Mouse (Mus musculus) brown adipose tissue, adult 24 weeks (tissue): ENCODE results near the gene Afg3l1. TPM values are rescaled to one million over a fixed set of nuclear protein-coding genes. Genes with fewer than 3 reads are reported as not detected.
A peak's percentile ranks its signal among the peaks of the same experiment; 100 is the strongest.
"Not testable (repeated sequence)": the region's sequence is repeated elsewhere in the genome, so short reads cannot be mapped to it uniquely, and the experiment has no call there.

Experiments used
- H3K27ac ChIP-seq: fragments of 200-500 bp; replicated peaks from 2 replicates; pipeline ENCODE4 v1.5.1; 2012; ENCODE audit warnings: low read depth, mild to moderate bottlenecking, low read length
- H3K4me1 ChIP-seq: fragments of 200-500 bp; 2 replicates; pipeline ENCODE4 v1.6.1; 2012; ENCODE audit warnings: low read length, mixed read lengths; ENCODE audit not compliant: control insufficient read depth, insufficient read depth, insufficient read length
- H3K4me3 ChIP-seq: fragments of 200-500 bp; 2 replicates; pipeline ENCODE4 v1.5.1; 2012; ENCODE audit warnings: low read depth, mild to moderate bottlenecking, low read length, moderate library complexity; ENCODE audit not compliant: insufficient read depth
- polyA plus RNA-seq: library from polyadenylated mRNA; stranded (reverse); fragments of >200 nt; gene quantifications from 2 replicates; pipeline ENCODE4 v1.2.4, GENCODE M21; 2012; ENCODE audit not compliant: missing spikeins, insufficient read depth, insufficient read length

Gene Afg3l1
- polyA plus RNA-seq, 1 experiment: 32.8 TPM

GRCm38 (mm10) chr8:123446799-123447198, 30.9 kb upstream of the Afg3l1 start:
- Histone ChIP-seq H3K4me1 (peaks cover 5% of the 10 kb centered on the region; the same call in 1 of the 2 replicates), H3K27ac (no peak overlapping the region), H3K4me3 (no peak overlapping the region)

DNA sequence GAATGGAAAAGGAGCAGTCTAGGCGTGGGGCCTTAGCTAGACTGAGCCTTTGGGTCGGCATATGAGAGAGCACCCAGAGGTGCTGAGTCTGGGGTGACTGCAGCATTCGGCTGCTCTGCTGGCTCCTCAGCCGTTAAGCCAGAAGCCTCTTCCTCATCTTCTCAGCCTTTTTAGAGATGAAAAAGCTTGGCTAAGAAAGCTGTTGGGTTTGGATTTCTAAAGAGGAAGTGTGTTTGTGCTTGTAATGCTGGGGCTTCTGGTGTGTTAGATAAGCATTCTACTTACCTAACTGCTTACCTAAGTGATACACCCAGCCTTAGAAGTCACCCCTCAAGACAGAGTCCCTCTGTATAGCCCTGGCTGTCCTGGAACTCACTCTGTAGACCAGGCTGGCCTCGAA, 26.9 kb upstream of the Afg3l1 start:
- no peaks in the 10 kb centered on the region for H3K4me1 ChIP-seq
- no peak overlapping the region for H3K4me3 ChIP-seq
- no peak overlapping the region for H3K27ac ChIP-seq

DNA sequence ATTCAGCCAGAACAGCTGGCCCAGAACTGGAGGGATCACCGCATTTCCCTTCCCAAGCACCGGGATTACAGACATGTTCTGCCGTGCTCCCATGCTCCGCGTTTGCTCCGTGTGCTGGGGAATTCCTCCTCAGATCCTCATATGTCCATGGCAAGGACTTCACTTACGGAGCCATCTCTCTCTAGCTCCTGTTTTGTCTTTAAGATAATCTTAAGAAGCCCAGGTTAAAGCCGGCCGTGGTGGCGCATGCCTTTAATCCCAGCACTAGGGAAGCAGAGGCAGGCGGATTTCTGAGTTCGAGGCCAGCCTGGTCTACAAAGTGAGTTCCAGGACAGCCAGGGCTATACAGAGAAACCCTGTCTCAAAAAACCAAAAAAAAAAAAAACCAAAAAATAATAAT, 26.0 kb upstream of the Afg3l1 start:
- H3K4me1 ChIP-seq, H3K27ac ChIP-seq, H3K4me3 ChIP-seq: not testable (repeated sequence)

GRCm38 (mm10) chr8:123452149-123452548, 25.6 kb upstream of the Afg3l1 start:
- H3K4me1 ChIP-seq: no peaks in the 10 kb centered on the region
- no peak overlapping the region for H3K27ac ChIP-seq
- no peak overlapping the region for H3K4me3 ChIP-seq

DNA sequence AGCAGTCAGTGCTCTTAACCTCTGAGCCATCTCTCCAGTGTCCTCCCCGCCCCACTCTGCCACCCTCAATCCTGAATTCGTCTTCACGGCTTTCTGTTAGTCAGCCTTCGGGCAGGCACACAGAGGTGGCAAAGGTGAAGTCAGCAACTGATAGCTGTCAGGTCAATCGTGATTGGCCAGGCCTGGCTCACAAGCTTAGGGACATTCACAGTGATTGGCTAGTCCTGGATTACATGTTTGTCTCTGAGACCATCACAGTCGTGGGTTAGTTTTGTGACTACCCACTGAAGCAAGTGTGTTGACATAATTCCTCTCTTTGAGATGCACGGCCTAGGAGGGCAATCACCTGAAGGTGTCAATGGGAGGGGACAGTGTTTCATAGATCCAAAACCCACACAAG, 24.4 kb upstream of the Afg3l1 start:
- H3K4me3 ChIP-seq: no peak overlapping the region
- H3K27ac ChIP-seq: no peak overlapping the region
- no peaks in the 10 kb centered on the region for H3K4me1 ChIP-seq

DNA sequence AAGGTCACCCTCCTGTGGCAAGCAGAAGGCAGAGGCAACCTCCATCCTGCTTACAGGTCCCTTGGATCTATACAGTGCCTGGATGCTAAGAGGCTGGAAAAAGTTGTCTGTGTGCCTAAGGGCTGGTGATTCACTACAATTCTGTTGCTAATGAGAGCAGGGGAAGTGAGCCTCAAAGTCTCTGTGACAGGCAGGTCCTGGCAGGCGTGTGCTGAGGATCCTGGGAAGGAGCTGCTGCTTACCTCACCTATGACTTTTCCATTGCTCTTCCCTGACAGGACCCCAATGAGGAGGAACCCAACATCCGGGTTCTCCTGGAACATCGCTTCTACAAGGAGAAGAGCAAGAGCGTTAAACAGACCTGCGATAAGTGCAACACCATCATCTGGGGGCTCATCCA, 23.8 kb upstream of the Afg3l1 start:
- no peak overlapping the region for H3K4me3 ChIP-seq
- H3K27ac ChIP-seq: no peak overlapping the region
- H3K4me1 ChIP-seq: no peaks in the 10 kb centered on the region

DNA sequence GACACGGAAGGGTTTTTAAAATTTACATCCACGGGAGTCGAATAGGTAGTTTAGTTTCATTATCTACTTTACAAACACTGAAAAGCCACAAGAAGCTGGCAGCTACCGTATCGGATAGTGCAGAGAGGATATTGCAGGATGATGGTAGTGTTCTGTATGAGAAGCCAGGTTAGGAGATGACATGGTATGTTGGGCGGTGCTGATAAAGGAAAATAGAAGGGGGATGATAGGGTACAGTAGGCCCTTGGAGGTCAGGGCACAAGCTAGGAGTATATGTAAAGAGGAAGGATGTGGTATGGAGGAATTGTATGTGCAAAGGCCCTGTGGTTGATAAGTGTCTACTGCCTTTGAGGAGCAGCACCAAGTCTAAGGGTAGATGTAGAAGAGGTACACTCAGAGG, 23.1 kb upstream of the Afg3l1 start:
- Histone ChIP-seq H3K27ac (no peak overlapping the region), H3K4me3 (no peak overlapping the region), H3K4me1 (no peaks in the 10 kb centered on the region)

DNA sequence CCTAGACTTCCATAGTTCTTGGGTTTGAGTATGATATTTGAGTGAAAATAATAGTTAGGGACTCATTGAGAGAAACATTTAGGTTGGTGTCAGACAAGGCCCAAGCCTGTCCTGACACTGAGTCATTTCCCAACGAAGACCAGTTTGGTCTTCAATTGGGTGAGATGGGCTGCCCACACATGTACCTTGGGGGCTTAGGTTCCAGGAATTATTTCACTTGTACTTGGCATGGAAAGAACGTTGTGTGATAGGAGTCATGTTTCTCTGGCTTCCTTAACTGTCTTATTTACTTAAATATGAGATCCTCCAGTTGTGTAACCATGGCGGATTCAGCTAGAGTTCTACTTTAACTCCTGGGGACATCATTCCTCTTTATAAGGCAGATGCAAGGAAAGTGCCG, 14.1 kb upstream of the Afg3l1 start:
- H3K4me1 ChIP-seq: no peaks in the 10 kb centered on the region
- no peak overlapping the region for H3K27ac ChIP-seq
- H3K4me3 ChIP-seq: no peak overlapping the region

DNA sequence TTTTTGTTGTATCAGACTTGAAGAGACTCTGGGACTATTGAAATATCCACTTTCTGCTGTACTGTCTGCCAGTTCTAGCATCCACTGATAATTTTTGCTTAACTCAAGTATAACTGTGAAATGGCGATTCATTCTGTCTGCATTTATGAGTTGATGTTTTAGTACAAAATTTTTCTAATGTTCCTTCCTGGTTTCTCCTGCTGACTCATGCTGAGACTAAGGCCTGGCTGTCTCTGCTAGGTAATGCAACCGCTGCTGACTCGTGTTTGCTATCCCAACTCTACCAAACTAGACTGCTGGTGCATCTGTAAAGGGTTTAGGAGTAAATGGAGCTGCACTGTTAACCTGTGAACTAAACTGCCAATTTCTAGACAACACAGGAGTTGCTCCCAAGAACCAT, 10.2 kb upstream of the Afg3l1 start:
- Histone ChIP-seq H3K27ac (no peak overlapping the region), H3K4me3 (no peak overlapping the region), H3K4me1 (no peaks in the 10 kb centered on the region)

GRCm38 (mm10) chr8:123472991-123473390, 4.7 kb upstream of the Afg3l1 start:
- H3K4me1 ChIP-seq, H3K27ac ChIP-seq, H3K4me3 ChIP-seq: not testable (repeated sequence)

- not testable (repeated sequence) for H3K4me1 ChIP-seq, H3K4me3 ChIP-seq, H3K27ac ChIP-seq
Measured at GRCm38 (mm10) chr8:123474549-123474948, 3.2 kb upstream of the Afg3l1 start.

DNA sequence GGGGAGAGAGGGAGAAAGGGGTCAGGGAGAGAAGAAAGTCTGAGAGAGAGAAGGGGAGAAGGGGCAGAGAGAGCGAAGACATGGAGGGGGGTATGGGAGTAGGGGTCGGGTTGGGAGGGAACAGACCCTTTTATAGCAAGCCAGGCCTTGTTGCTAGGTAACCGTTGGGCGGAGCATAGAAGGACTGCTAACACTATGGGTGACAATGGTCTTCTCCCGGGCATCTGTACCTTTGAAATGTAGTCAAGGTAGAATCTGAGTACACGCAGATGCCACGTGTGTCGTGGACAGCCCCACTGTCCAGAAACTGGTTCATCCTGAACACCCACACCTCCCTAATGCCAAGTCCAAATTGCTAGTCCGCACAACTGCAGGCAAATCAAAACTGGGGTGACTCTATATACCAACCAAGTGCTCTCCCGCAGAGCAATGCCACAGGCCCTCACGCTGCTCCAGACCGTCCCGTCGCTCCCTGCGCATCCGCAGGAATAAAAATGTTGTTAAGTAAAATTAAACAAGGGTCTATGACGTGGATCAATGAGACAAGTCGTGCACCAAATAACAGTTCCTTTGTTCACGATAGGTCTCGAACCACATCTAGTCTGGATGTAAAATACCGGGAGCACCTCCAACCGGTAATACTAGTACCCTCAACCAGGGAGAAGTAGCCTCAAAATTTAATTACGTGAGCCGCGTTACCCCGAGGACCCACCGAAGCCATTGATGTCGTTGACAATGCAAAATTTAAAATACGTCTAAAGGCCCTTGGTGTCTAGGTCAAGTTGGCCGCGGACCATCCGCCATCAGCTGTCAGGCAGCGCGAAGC, 579 bp upstream of the Afg3l1 start:
- Histone ChIP-seq H3K27ac (peak overlapping the region; percentile 40; the same call in 1 of the 2 replicates), H3K4me3 (peak overlapping the region; percentile 89), H3K4me1 (no peaks in the 10 kb centered on the region)

DNA sequence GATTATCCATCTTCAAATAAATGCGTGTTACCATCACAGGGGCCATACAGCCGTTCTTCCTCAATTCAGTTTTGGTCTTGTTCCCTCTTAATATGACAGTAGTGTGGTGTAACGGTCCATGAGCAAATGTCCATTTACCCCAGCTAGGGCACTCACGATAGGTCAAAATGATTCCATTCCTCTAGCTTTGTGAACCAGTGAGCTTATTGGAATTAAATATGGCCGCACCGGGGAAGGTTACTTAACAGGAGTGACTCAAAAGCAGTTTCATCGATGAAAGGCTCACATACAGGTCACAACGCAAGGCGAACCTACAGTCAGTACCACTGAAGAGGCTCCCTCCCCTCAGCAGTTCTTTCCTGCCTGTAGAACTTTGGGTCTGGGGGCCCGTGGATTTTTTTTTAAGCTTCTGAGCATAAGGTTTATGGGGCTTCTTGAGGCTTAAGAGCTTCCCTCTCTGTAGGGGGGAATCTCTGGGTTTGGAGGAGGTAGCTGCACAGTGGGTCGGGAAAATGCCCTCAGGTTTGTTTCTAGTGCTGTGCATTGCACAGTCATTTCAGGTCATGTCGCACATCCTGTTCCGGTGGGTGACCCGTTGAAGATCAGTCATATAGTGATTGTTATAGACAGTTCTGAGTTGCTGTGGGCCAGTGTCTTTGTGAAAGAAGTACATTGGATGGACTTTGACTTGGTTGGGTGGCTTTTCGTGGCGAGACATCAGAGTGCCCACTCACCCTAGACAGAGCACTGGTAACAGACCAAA, 934 bp downstream of the Afg3l1 start:
- H3K27ac ChIP-seq: peak overlapping the region; percentile 59; the same call in 1 of the 2 replicates
- peak overlapping the region; percentile 89 for H3K4me3 ChIP-seq
- H3K4me1 ChIP-seq: no peaks in the 10 kb centered on the region

DNA sequence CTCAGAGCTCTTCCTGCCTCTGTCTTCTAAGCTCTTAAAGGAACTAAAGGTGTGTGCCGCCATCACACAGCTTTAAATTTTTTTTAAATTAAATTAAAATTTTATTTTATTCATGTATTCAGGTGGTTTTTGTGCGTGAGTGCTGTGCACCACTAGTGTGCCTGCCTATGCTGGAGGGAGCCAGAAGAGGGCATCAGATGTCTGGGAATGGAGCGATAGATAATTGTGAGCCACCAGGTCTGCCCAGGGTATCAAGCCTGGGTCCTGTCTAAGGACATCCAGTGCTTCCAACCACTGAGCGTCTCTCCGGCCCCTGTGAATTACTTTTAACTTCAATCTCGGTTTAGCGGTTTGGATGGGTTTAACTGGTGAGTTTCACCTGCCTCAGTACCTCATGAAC, 4.9 kb downstream of the Afg3l1 start:
- no peak overlapping the region for H3K4me3 ChIP-seq
- H3K4me1 ChIP-seq: no peaks in the 10 kb centered on the region
- H3K27ac ChIP-seq: no peak overlapping the region

- Histone ChIP-seq H3K4me1 (no peaks in the 10 kb centered on the region), H3K27ac (no peak overlapping the region), H3K4me3 (no peak overlapping the region)
Measured at GRCm38 (mm10) chr8:123491280-123492075, 13.8 kb downstream of the Afg3l1 start.
